20 mouse cellular contexts compared by ENCODE assay signal in the genomic region with DNA sequence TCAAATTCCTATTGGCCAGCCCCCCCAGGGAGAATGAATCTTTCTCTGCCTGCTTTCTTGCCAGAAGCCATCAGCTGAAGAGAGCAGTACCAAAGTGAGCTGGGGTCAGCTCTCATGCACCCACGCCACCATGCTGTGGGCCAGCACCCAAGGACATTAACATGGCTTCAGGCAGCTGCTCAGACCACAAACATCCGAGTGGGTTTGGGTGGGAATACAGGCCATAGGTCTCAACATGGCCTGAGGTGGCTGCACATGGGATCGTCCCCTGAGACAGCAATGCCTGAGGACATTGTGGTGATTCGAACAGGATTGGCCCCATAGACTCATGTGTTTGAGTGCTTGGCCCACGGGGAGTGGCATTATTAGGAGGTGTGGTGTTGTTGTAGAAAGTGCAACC.
DNase-seq lines count a peak whose midpoint lies in the region; TF ChIP-seq lines count a peak whose summit lies in the region.
"Had no signal": no experiment of that assay in that cellular context is flagged by ENCODE, and none has a peak within 500 bp of the region (broad histone marks: within the 10 kb centered on the region; RNA-seq: fewer than 3 reads in every experiment).

No protein-coding gene starts in this region.

- H3ac ChIP-seq in myocyte (ENCODE audit: control insufficient read depth, insufficient read length) = no peak overlapping the region

- intact Hi-C loops in heart, postnatal 25 days (cut with DNase I) = no loop called here

- no peaks in the 10 kb centered on the region for H3K79me2 ChIP-seq in myocyte (ENCODE audit: control insufficient read depth, insufficient read depth)

- no peak for TF ChIP-seq POLR2A in myocyte (IDR thresholded peaks at IDR 0.05; ENCODE audit: insufficient read length, low read depth)

- no peak overlapping the region for H3K4me2 ChIP-seq in myocyte (ENCODE audit: low read depth)
- H3K4me2 ChIP-seq: embryonic facial prominence, embryonic 12.5 days; forebrain, embryonic 13.5 days; forebrain, embryonic 15.5 days had no signal

- DNase-seq in heart, adult 11 months = peak; percentile 73
- no peak for DNase-seq in heart, postnatal 25 days (ENCODE audit: low spot score)
- peak; percentile 26 for DNase-seq in testis, postnatal 10 days (ENCODE audit: low spot score)
- DNase-seq in testis, postnatal 14 days (ENCODE audit: low spot score) = no peak
- peak; percentile 17 for DNase-seq in Muller cell, postnatal 12 days (ENCODE audit: inconsistent ontology term)
- DNase-seq in adrenal gland, adult 2 months = no peak
- no peak for DNase-seq in cerebellum, postnatal 14 days
- DNase-seq: adrenal gland, postnatal 10 days; adrenal gland, postnatal 25 days; cerebellum, adult 11 months; cerebellum, adult 18-20 months; cerebellum, adult 8-10 months; cerebellum, adult 9-11 months; cerebellum, postnatal 25 days; forebrain, postnatal 0 days had no signal

- no peaks in the 10 kb centered on the region for H3K27me3 ChIP-seq in myocyte (ENCODE audit: control insufficient read depth, insufficient read depth, insufficient read length)
- H3K27me3 ChIP-seq: embryonic facial prominence, embryonic 12.5 days; forebrain, embryonic 13.5 days; forebrain, embryonic 15.5 days had no signal

- H3K4me3 ChIP-seq in myocyte = no peak overlapping the region
- H3K4me3 ChIP-seq: embryonic facial prominence, embryonic 10.5 days; embryonic facial prominence, embryonic 12.5 days; forebrain, embryonic 13.5 days; forebrain, embryonic 15.5 days had no signal

- no peaks in the 10 kb centered on the region for H3K36me3 ChIP-seq in myocyte (ENCODE audit: control insufficient read depth, insufficient read depth)
- H3K36me3 ChIP-seq: embryonic facial prominence, embryonic 10.5 days; embryonic facial prominence, embryonic 12.5 days; forebrain, embryonic 15.5 days had no signal

TF ChIP-seq in myocyte, 11 proteins besides CTCF, POLR2A, EP300 and RAD21:
- peak in 2 of 3 experiments; percentile 42 to 66 for TF ChIP-seq MYOD1 (IDR thresholded peaks at IDR 0.05; ENCODE audit: control insufficient read depth in 1 of 3, insufficient read length in 2 of 3, low read depth in 2 of 3)
- TF ChIP-seq REST (IDR thresholded peaks at IDR 0.05; ENCODE audit: insufficient read depth, insufficient read length) = no peak
- TF ChIP-seq MYOG (IDR thresholded peaks at IDR 0.05; ENCODE audit: control insufficient read depth in 1 of 3, insufficient read depth in 1 of 3, insufficient read length in 2 of 3, low read depth in 2 of 3) = peak in 2 of 3 experiments; percentile 65 to 87
- no peak for TF ChIP-seq TCF3 (IDR thresholded peaks at IDR 0.05; ENCODE audit: insufficient read length, low read depth)
TF ChIP-seq in myocyte: peak in this region for 2.

Comparison
In these comparisons a context has a peak if more than half of its experiments do, and no peak if none do; other contexts are left out.
1. DNase-seq: peak in heart, adult 11 months (single experiment), testis, postnatal 10 days (single experiment) and Muller cell, postnatal 12 days (single experiment); none in heart, postnatal 25 days (single experiment), testis, postnatal 14 days (single experiment), adrenal gland, adult 2 months (single experiment) and cerebellum, postnatal 14 days (0 of 2).